Comparison of ENCODE assay signal across 30 mouse cellular contexts in the genomic region with DNA sequence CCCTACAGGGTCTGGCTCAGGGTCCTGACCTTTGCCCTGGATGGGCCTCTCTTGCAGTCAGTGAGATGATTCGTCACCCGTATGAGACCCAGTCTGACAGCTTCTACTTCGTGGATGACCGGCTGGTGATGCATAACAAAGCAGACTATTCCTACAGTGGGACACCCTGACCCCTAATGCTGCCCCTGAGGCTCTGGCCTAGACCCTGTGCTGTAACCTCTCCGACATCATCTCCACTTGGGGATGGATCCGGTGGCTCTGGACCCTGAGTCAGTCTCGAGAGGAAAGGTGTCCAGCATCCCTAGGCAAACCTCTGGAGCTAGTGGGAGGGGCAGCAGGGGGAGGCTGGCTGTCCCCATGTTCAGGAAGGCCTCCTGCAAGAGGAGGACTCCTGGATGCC. TPM values are rescaled to one million over a fixed set of nuclear protein-coding genes. Genes with fewer than 3 reads are reported as not detected.
DNase-seq lines count a peak whose midpoint lies in the region; ATAC-seq and TF ChIP-seq lines count a peak whose summit lies in the region.
"Had no signal": no experiment of that assay in that cellular context is flagged by ENCODE, and none has a peak within 500 bp of the region (broad histone marks: within the 10 kb centered on the region; RNA-seq: fewer than 3 reads in every experiment).

No protein-coding gene starts in this region.

- no peak for TF ChIP-seq EP300 in liver, postnatal 0 days (IDR thresholded peaks at IDR 0.05; ENCODE audit: low read depth)
- TF ChIP-seq EP300 in CH12.LX (IDR thresholded peaks at IDR 0.05; ENCODE audit: low read length) = no peak

- TF ChIP-seq CTCF in liver, postnatal 0 days (IDR thresholded peaks at IDR 0.05; ENCODE audit: low read depth) = no peak
- no peak for TF ChIP-seq CTCF in CH12.LX (conservative IDR thresholded peaks at IDR 0.05 in 1 of 2, IDR thresholded peaks at IDR 0.05 in 1 of 2; ENCODE audit: low read depth in 2 of 2, low read length in 2 of 2)

- 0 out of 2 replicates have a peak overlapping the region, but pooled peaks have one; percentile 9 for H3K4me3 ChIP-seq in liver, postnatal 0 days (ENCODE audit: low read depth, low read length)
- peak overlapping the region in 1 of 3 experiments; percentile 73 for H3K4me3 ChIP-seq in CH12.LX (replicated peaks in 1 of 3; ENCODE audit: low read depth in 2 of 3, low read length in 2 of 3, poor library complexity in 1 of 3)
- no peak overlapping the region for H3K4me3 ChIP-seq in macrophage (ENCODE audit: inconsistent target)
- H3K4me3 ChIP-seq: erythroblast, embryonic 14.5 days; gastrocnemius, adult 2 months; heart, adult 2 months; limb, embryonic 13.5 days; midbrain, embryonic 12.5 days; neural tube, embryonic 13.5 days had no signal

- peaks cover 68% of the 10 kb centered on the region for H3K4me1 ChIP-seq in liver, postnatal 0 days (ENCODE audit: insufficient read depth)
- H3K4me1 ChIP-seq in CH12.LX (ENCODE audit: control insufficient read depth in 1 of 2, insufficient read depth in 2 of 2) = peaks cover 40 to 79% of the 10 kb centered on the region in 2 experiments

- H3K9me3 ChIP-seq in liver, postnatal 0 days (ENCODE audit: low read length) = no peaks in the 10 kb centered on the region
- no peaks in the 10 kb centered on the region for H3K9me3 ChIP-seq in CH12.LX (replicated peaks; ENCODE audit: low read length)
- H3K9me3 ChIP-seq: limb, embryonic 13.5 days; midbrain, embryonic 12.5 days; neural tube, embryonic 13.5 days had no signal

- in situ Hi-C loops in CH12.LX (cut with MboI; ENCODE audit: low pct_ligation_motif_present, low pct_unique_long_range_greater_than_20kb, low sequenced_read_pairs) = no loop called here

- 69% methylated on average over 7 of the region's 7 CpGs for WGBS in liver, postnatal 0 days (ENCODE audit: insufficient replicate concordance)
- 87% methylated on average over 7 of the region's 7 CpGs for WGBS in macrophage (ENCODE audit: missing documents)

- no peak for TF ChIP-seq POLR2A in CH12.LX (IDR thresholded peaks at IDR 0.05; ENCODE audit: low read depth, low read length)

- H3K9ac ChIP-seq in liver, postnatal 0 days (replicated peaks) = peak overlapping the region; percentile 47; the same call in 1 of the 2 replicates
- no peak overlapping the region for H3K9ac ChIP-seq in CH12.LX (ENCODE audit: insufficient read depth, low read depth)
- H3K9ac ChIP-seq: limb, embryonic 13.5 days; liver, embryonic 14.5 days; midbrain, embryonic 12.5 days; neural tube, embryonic 13.5 days had no signal

- DNase-seq in heart, adult 11 months = peak; percentile 91
- no peak for DNase-seq in heart, postnatal 10 days
- DNase-seq in liver, postnatal 0 days = no peak
- DNase-seq in liver (no peak), CH12.LX (ENCODE audit: extremely low read depth) (peak; percentile 20)
- no peak for DNase-seq in thymus, postnatal 14 days
- DNase-seq: adrenal gland, postnatal 36 days; cerebellum, adult 8-10 months; cerebellum, postnatal 25 days; gastrocnemius, postnatal 36 days; kidney, adult 8-10 months; kidney, postnatal 4 days; right cerebral cortex, postnatal 4 days had no signal

- peak overlapping the region; percentile 15 for H3K4me2 ChIP-seq in liver, postnatal 0 days (ENCODE audit: low read depth, low read length)
- 0 out of 2 replicates have a peak overlapping the region, but pooled peaks have one; percentile 24 for H3K4me2 ChIP-seq in CH12.LX (ENCODE audit: insufficient read depth, low read depth, poor library complexity, severe bottlenecking)
- H3K4me2 ChIP-seq: limb, embryonic 13.5 days; midbrain, embryonic 12.5 days; neural tube, embryonic 13.5 days had no signal

- ATAC-seq in liver, postnatal 0 days = no peak
- ATAC-seq: forebrain, embryonic 16.5 days; intestine, embryonic 16.5 days had no signal

- H3K79me2 ChIP-seq in CH12.LX (replicated peaks; ENCODE audit: control insufficient read depth, extremely low read depth, insufficient read depth, poor library complexity, severe bottlenecking) (peaks cover 8% of the 10 kb centered on the region), macrophage (ENCODE audit: inconsistent target) (peaks cover 5% of the 10 kb centered on the region)

- peaks cover 13% of the 10 kb centered on the region for H3K36me3 ChIP-seq in liver, postnatal 0 days (replicated peaks; ENCODE audit: insufficient read depth, low read length)
- H3K36me3 ChIP-seq in CH12.LX (replicated peaks in 1 of 2; ENCODE audit: control insufficient read depth in 1 of 2, insufficient read depth in 1 of 2, low read length in 1 of 2) = peaks cover 6 to 28% of the 10 kb centered on the region in 2 experiments
- H3K36me3 ChIP-seq in macrophage (ENCODE audit: inconsistent target) = no peaks in the 10 kb centered on the region

- intact Hi-C loops in heart, postnatal 10 days (cut with DNase I) = loop anchor here (5.0 kb wide), 1 partner anchor 71 kb away; no protein-coding TSS in a partner anchor

- H3K27me3 ChIP-seq in liver, postnatal 0 days (ENCODE audit: insufficient read depth, low read length) = no peaks in the 10 kb centered on the region
- H3K27me3 ChIP-seq in CH12.LX (replicated peaks) = no peaks in the 10 kb centered on the region
- H3K27me3 ChIP-seq: limb, embryonic 13.5 days; midbrain, embryonic 12.5 days; neural tube, embryonic 13.5 days had no signal

- peak overlapping the region; percentile 82 for H3K27ac ChIP-seq in liver, postnatal 0 days (ENCODE audit: low read depth)
- H3K27ac ChIP-seq in CH12.LX (ENCODE audit: insufficient read depth, low read depth) (peak overlapping the region; percentile 49; the same call in 1 of the 2 replicates), macrophage (peak overlapping the region; percentile 93; the same call in 1 of the 2 replicates)
- H3K27ac ChIP-seq: heart, adult 2 months; kidney, postnatal 0 days; limb, embryonic 13.5 days; liver, embryonic 14.5 days; midbrain, embryonic 12.5 days; neural tube, embryonic 13.5 days had no signal

- dilution Hi-C loops in CH12.LX (cut with MboI; ENCODE audit: extremely low pct_ligation_motif_present, extremely low pct_unique_long_range_greater_than_20kb, low sequenced_read_pairs) = no loop called here

- TF ChIP-seq RAD21 in CH12.LX (IDR thresholded peaks at IDR 0.05; ENCODE audit: low read depth, low read length) = no peak

TF ChIP-seq in CH12.LX, 34 proteins besides CTCF, POLR2A, EP300 and RAD21 (continues in another document):
- no peak for TF ChIP-seq UBTF (IDR thresholded peaks at IDR 0.05; ENCODE audit: low read depth, low read length)

RNA-seq across cellular contexts. Expression of a gene that starts 5.2 kb away (rescaled TPM):
- total RNA-seq in heart, postnatal 10 days (2021) = 10 to 100 TPM in 1 of 2 experiments, 1 to 10 TPM in 1; 9.0 to 10.1 TPM
- 63.7 and 77.0 TPM in 2 replicates for polyA plus RNA-seq in liver, postnatal 0 days (2015; fragmentation: Nextera tagmentation; extraction: Ambion mirVana)
- total RNA-seq in CH12.LX (2012; rRNA removed) = 80.5 and 81.6 TPM in 2 replicates
- total RNA-seq in CH12.LX (2014; rRNA removed) = 197 and 227 TPM in 2 replicates
- 146 and 173 TPM in 2 replicates for polyA plus RNA-seq in CH12.LX (2012; ENCODE audit: insufficient read length, low read depth)
- total RNA-seq in macrophage (2018; cell fraction: chromatin; rRNA removed) = 10 to 100 TPM in 14 of 26 experiments, 1 to 10 TPM in 12; 1.3 to 27.1 (median 10.6) TPM
- total RNA-seq in macrophage (2018; cell fraction: cytosol; rRNA removed) = 10 to 100 TPM; 16.6 to 35.4 (median 28.4) TPM
- 10 to 100 TPM in 13 of 26 experiments, 1 to 10 TPM in 13; 6.1 to 44.2 (median 10.0) TPM for total RNA-seq in macrophage (2018; cell fraction: nucleus; rRNA removed)
- polyA plus RNA-seq in macrophage (2018) = 21.6 to 57.5 TPM (median 31.3 TPM) in 3 replicates

RNA-seq across cellular contexts. Expression of a gene that starts 20.3 kb away (rescaled TPM):
- total RNA-seq in heart, postnatal 10 days (2021) = 10 to 100 TPM; 26.4 to 26.8 TPM
- polyA plus RNA-seq in liver, postnatal 0 days (2015; fragmentation: Nextera tagmentation; extraction: Ambion mirVana) = 33.1 and 34.6 TPM in 2 replicates
- total RNA-seq in CH12.LX (2012; rRNA removed) (51.2 and 53.1 TPM in 2 replicates), CH12.LX (2014; rRNA removed) (25.7 and 26.3 TPM in 2 replicates)
- polyA plus RNA-seq in CH12.LX (2012; ENCODE audit: insufficient read length, low read depth) (51.8 and 65.4 TPM in 2 replicates), macrophage (2018) (66.8 to 71.6 TPM (median 67.7 TPM) in 3 replicates)
- 10 to 100 TPM in 8 of 26 experiments, 1 to 10 TPM in 18; 2.2 to 25.9 (median 8.0) TPM for total RNA-seq in macrophage (2018; cell fraction: chromatin; rRNA removed)
- total RNA-seq in macrophage (2018; cell fraction: cytosol; rRNA removed) = 10 to 100 TPM; 47.8 to 88.9 (median 66.9) TPM
- total RNA-seq in macrophage (2018; cell fraction: nucleus; rRNA removed) = 100 to 1,000 TPM in 1 of 26 experiments, 10 to 100 TPM in 25; 14.4 to 101 (median 62.9) TPM

RNA-seq across cellular contexts. Expression of a gene that starts 25.7 kb away (rescaled TPM):
- 1 to 10 TPM in 1 of 2 experiments, under 1 TPM in 1; 0.81 to 1.1 TPM for total RNA-seq in heart, postnatal 10 days (2021)
- 12.1 and 15.4 TPM in 2 replicates for polyA plus RNA-seq in liver, postnatal 0 days (2015; fragmentation: Nextera tagmentation; extraction: Ambion mirVana)
- 23.6 and 90.2 TPM in 2 replicates for total RNA-seq in CH12.LX (2012; rRNA removed)
- 96.5 and 119 TPM in 2 replicates for total RNA-seq in CH12.LX (2014; rRNA removed)
- 20.4 and 25.0 TPM in 2 replicates for polyA plus RNA-seq in CH12.LX (2012; ENCODE audit: insufficient read length, low read depth)
- 1 to 10 TPM in 12 of 26 experiments, under 1 TPM in 6, not detected in 8; 0.25 to 5.1 (median 1.7) TPM for total RNA-seq in macrophage (2018; cell fraction: chromatin; rRNA removed)
- 10 to 100 TPM in 11 of 26 experiments, 1 to 10 TPM in 15; 1.7 to 29.1 (median 6.8) TPM for total RNA-seq in macrophage (2018; cell fraction: cytosol; rRNA removed)
- total RNA-seq in macrophage (2018; cell fraction: nucleus; rRNA removed) = 1 to 10 TPM in 20 of 26 experiments, under 1 TPM in 6; 0.29 to 8.5 (median 2.2) TPM
- 6.8 to 30.2 TPM (median 7.3 TPM) in 3 replicates for polyA plus RNA-seq in macrophage (2018)

RNA-seq across cellular contexts. Expression of a gene that starts 37.9 kb away (rescaled TPM):
- total RNA-seq in heart, postnatal 10 days (2021) = not detected
- polyA plus RNA-seq in liver, postnatal 0 days (2015; fragmentation: Nextera tagmentation; extraction: Ambion mirVana) = not detected in 2 replicates
- total RNA-seq in CH12.LX (2012; rRNA removed) = not detected in 2 replicates
- total RNA-seq in CH12.LX (2014; rRNA removed) = not detected in 2 replicates
- polyA plus RNA-seq in CH12.LX (2012; ENCODE audit: insufficient read length, low read depth) = not detected in 2 replicates
- not detected for total RNA-seq in macrophage (2018; cell fraction: chromatin; rRNA removed)
- not detected for total RNA-seq in macrophage (2018; cell fraction: cytosol; rRNA removed)
- not detected for total RNA-seq in macrophage (2018; cell fraction: nucleus; rRNA removed)
- polyA plus RNA-seq in macrophage (2018) = not detected in 3 replicates
- total RNA-seq: gastrocnemius, adult 2 months; heart, adult 2 months; heart, postnatal 25 days; layer of hippocampus, postnatal 25 days; left cerebral cortex, postnatal 36 days had no signal
- polyA plus RNA-seq: erythroblast, embryonic 14.5 days; forebrain, embryonic 11.5 days; forebrain, embryonic 16.5 days; heart, adult 2 months; heart, embryonic 14.5 days; intestine, embryonic 16.5 days; kidney, postnatal 0 days; liver, embryonic 14.5 days; midbrain, embryonic 12.5 days; neural tube, embryonic 13.5 days; testis, adult 2 months had no signal

RNA-seq across cellular contexts. Expression of a gene that starts 47.1 kb away (rescaled TPM):
- total RNA-seq in heart, postnatal 10 days (2021) = 1 to 10 TPM; 8.8 to 9.5 TPM
- 9.8 and 11.4 TPM in 2 replicates for polyA plus RNA-seq in liver, postnatal 0 days (2015; fragmentation: Nextera tagmentation; extraction: Ambion mirVana)
- 57.0 and 57.2 TPM in 2 replicates for total RNA-seq in CH12.LX (2012; rRNA removed)
- 47.7 and 50.4 TPM in 2 replicates for total RNA-seq in CH12.LX (2014; rRNA removed)
- 81.8 and 92.3 TPM in 2 replicates for polyA plus RNA-seq in CH12.LX (2012; ENCODE audit: insufficient read length, low read depth)
- 10 to 100 TPM in 9 of 26 experiments, 1 to 10 TPM in 17; 1.9 to 34.0 (median 6.1) TPM for total RNA-seq in macrophage (2018; cell fraction: chromatin; rRNA removed)
- 1 to 10 TPM in 11 of 26 experiments, under 1 TPM in 15; 0.31 to 3.4 (median 0.80) TPM for total RNA-seq in macrophage (2018; cell fraction: cytosol; rRNA removed)
- total RNA-seq in macrophage (2018; cell fraction: nucleus; rRNA removed) = 10 to 100 TPM in 1 of 26 experiments, 1 to 10 TPM in 23, under 1 TPM in 2; 0.58 to 24.7 (median 2.7) TPM
- polyA plus RNA-seq in macrophage (2018) = 0.66 to 3.3 TPM (median 2.6 TPM) in 3 replicates

Comparison
In these comparisons a context has a peak if more than half of its experiments do, and no peak if none do; other contexts are left out.
1. DNase-seq: peak in heart, adult 11 months (single experiment) and CH12.LX (single experiment); none in heart, postnatal 10 days (0 of 2), liver, postnatal 0 days (single experiment), liver (single experiment) and thymus, postnatal 14 days (single experiment).
2. Peak in every context shown above with its lines, with median percentiles within 50 percentile points of each other: H3K27ac ChIP-seq.